Mouse (Mus musculus): ENCODE results near the gene Mrpl1. TPM values are rescaled to one million over a fixed set of nuclear protein-coding genes. Genes with fewer than 3 reads are reported as not detected.

Gene Mrpl1
- total RNA-seq, 1 experiment = 27.9 TPM

DNA sequence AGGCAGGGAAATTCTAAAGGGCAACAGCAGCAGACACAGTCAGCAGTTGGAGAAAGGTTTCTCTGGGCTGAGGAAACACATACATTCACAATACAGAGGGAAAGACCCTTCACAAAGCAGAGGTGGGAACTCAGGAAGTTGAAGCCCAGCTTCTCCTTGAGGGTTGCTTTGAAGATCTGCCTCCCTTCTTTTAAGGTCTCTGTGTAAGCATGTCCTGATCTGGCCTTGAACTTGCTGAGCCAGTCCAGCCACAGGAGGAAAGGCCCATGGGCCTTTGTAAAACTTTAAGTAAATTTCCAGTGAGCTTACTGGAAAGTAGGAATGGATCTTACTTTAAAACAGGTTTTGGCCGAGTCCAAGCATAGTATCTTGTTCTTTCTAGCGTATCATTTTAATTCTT lies 19.7 kb downstream of the Mrpl1 start:
- Histone ChIP-seq H3K4me3 (ENCODE audit: insufficient read depth in 1 of 2, low read depth in 1 of 2, low read length in 2 of 2, poor library complexity in 1 of 2, severe bottlenecking in 1 of 2) (no peak overlapping the region), H3K36me3 (ENCODE audit: control insufficient read depth, insufficient read depth, low read length, poor library complexity, severe bottlenecking) (no peaks in the 10 kb centered on the region), H3K4me1 (ENCODE audit: control insufficient read depth in 2 of 2, insufficient read depth in 2 of 2, low read length in 2 of 2, poor library complexity in 1 of 2) (no peaks in the 10 kb centered on the region), H3K9ac (ENCODE audit: insufficient read depth, low read depth, low read length, poor library complexity, severe bottlenecking) (no peak overlapping the region), H3K9me3 (ENCODE audit: control insufficient read depth, insufficient read depth, low read depth, low read length) (no peaks in the 10 kb centered on the region), H3K27ac (ENCODE audit: insufficient read depth, low read depth, low read length, poor library complexity, severe bottlenecking) (no peak overlapping the region)
- TF ChIP-seq ZNF384 (IDR thresholded peaks at IDR 0.05; ENCODE audit: low read depth, low read length) = no peak
- TF ChIP-seq CHD2 (IDR thresholded peaks at IDR 0.05; ENCODE audit: low read depth, low read length) = no peak
- no peak for TF ChIP-seq HCFC1 (IDR thresholded peaks at IDR 0.05; ENCODE audit: borderline replicate concordance, insufficient read depth, low read length)
- no peak for TF ChIP-seq MAFK (IDR thresholded peaks at IDR 0.05; ENCODE audit: insufficient read depth, low read depth, low read length)
- TF ChIP-seq ZC3H11A (IDR thresholded peaks at IDR 0.05; ENCODE audit: borderline replicate concordance, low read depth, low read length) = no peak
- DNase-seq (ENCODE audit: low read depth, low spot score) = no peak
- in situ Hi-C loops (cut with MboI; ENCODE audit: low sequenced_read_pairs in 2 of 2, unreplicated experiment in 2 of 2) = no loop called here

DNA sequence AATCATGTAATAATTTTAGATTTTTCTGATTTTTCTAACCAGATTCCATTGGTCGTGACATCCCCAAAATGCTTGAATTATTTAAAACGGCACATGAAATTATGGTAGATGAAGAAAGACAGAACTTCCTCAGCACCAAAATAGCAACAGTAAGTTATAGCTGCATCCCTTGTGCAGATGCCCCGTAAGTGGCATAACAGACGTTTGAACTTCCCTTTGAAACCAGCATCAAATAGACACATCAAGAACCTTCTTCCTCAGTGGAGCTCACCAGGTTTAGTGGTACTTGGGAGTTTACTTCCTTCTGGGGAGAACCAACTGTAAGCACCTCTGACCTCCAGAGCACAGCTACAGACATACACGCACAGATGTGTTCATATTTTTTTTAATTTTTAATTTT lies 29.5 kb downstream of the Mrpl1 start:
- H3K27ac ChIP-seq (ENCODE audit: insufficient read depth, low read depth, low read length, poor library complexity, severe bottlenecking) = no peak overlapping the region
- H3K36me3 ChIP-seq (ENCODE audit: control insufficient read depth, insufficient read depth, low read length, poor library complexity, severe bottlenecking) = peaks cover 4% of the 10 kb centered on the region; the same call in 1 of the 2 replicates
- no peak overlapping the region for H3K9ac ChIP-seq (ENCODE audit: insufficient read depth, low read depth, low read length, poor library complexity, severe bottlenecking)
- TF ChIP-seq MAFK (IDR thresholded peaks at IDR 0.05; ENCODE audit: insufficient read depth, low read depth, low read length) = no peak
- no peak for TF ChIP-seq HCFC1 (IDR thresholded peaks at IDR 0.05; ENCODE audit: borderline replicate concordance, insufficient read depth, low read length)
- TF ChIP-seq CHD2 (IDR thresholded peaks at IDR 0.05; ENCODE audit: low read depth, low read length) = no peak
- TF ChIP-seq ZNF384 (IDR thresholded peaks at IDR 0.05; ENCODE audit: low read depth, low read length) = no peak
- TF ChIP-seq ZC3H11A (IDR thresholded peaks at IDR 0.05; ENCODE audit: borderline replicate concordance, low read depth, low read length) = no peak
- H3K4me1 ChIP-seq (ENCODE audit: control insufficient read depth in 2 of 2, insufficient read depth in 2 of 2, low read length in 2 of 2, poor library complexity in 1 of 2) = no peaks in the 10 kb centered on the region
- no peak for DNase-seq (ENCODE audit: low read depth, low spot score)
- H3K9me3 ChIP-seq (ENCODE audit: control insufficient read depth, insufficient read depth, low read depth, low read length) = no peaks in the 10 kb centered on the region
- in situ Hi-C loops (cut with MboI; ENCODE audit: low sequenced_read_pairs in 2 of 2, unreplicated experiment in 2 of 2) = no loop called here
- H3K4me3 ChIP-seq (ENCODE audit: insufficient read depth in 1 of 2, low read depth in 1 of 2, low read length in 2 of 2, poor library complexity in 1 of 2, severe bottlenecking in 1 of 2) = no peak overlapping the region

DNA sequence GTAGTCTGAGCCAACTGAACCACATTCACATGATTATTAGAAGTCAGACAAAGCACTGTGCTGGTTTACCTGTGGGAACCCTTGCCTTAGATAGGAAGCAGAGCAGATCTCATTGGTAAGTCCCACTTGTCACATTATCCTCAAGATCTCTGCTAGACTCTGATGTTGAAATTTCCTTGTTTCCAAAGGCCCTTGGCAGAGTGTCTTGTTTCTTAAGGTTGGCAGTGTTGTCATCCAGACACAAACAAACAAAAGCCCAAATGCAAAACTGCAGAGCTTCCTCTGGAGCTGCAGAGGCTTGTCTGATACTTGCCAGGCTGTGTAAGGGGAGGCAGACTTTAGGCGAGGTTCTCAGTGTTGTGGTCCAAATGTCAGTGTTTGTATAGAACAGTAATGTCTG lies 31.6 kb downstream of the Mrpl1 start:
- H3K4me1 ChIP-seq (ENCODE audit: control insufficient read depth in 2 of 2, insufficient read depth in 2 of 2, low read length in 2 of 2, poor library complexity in 1 of 2) = no peaks in the 10 kb centered on the region
- DNase-seq (ENCODE audit: low read depth, low spot score) = no peak
- H3K9ac ChIP-seq (ENCODE audit: insufficient read depth, low read depth, low read length, poor library complexity, severe bottlenecking) = no peak overlapping the region
- in situ Hi-C loops (cut with MboI; ENCODE audit: low sequenced_read_pairs in 2 of 2, unreplicated experiment in 2 of 2) = no loop called here
- TF ChIP-seq MAFK (IDR thresholded peaks at IDR 0.05; ENCODE audit: insufficient read depth, low read depth, low read length) (no peak), CHD2 (IDR thresholded peaks at IDR 0.05; ENCODE audit: low read depth, low read length) (no peak), ZC3H11A (IDR thresholded peaks at IDR 0.05; ENCODE audit: borderline replicate concordance, low read depth, low read length) (no peak), ZNF384 (IDR thresholded peaks at IDR 0.05; ENCODE audit: low read depth, low read length) (no peak), HCFC1 (IDR thresholded peaks at IDR 0.05; ENCODE audit: borderline replicate concordance, insufficient read depth, low read length) (no peak)
- no peak overlapping the region for H3K27ac ChIP-seq (ENCODE audit: insufficient read depth, low read depth, low read length, poor library complexity, severe bottlenecking)
- H3K9me3 ChIP-seq (ENCODE audit: control insufficient read depth, insufficient read depth, low read depth, low read length) = no peaks in the 10 kb centered on the region
- H3K4me3 ChIP-seq (ENCODE audit: insufficient read depth in 1 of 2, low read depth in 1 of 2, low read length in 2 of 2, poor library complexity in 1 of 2, severe bottlenecking in 1 of 2) = no peak overlapping the region
- H3K36me3 ChIP-seq (ENCODE audit: control insufficient read depth, insufficient read depth, low read length, poor library complexity, severe bottlenecking) = peaks cover 4% of the 10 kb centered on the region; the same call in 1 of the 2 replicates

DNA sequence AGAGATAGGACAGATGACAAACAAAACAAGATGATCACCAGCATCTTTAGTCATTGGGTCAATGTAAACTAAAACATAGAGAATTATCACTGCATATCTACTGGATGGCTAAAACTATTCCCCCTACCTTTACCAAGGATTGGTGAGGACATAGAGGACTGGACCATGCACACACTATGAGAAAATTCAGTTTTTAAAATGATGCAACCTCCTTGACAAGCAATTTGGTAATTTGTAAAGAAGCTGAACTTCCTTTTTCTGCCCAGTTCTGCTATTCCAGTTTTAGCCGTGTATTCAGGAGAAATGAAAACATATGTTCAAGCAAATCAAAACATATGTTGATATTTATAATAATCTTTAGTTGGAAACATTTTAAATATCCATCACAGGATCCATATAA lies 35.2 kb downstream of the Mrpl1 start:
- no peaks in the 10 kb centered on the region for H3K4me1 ChIP-seq (ENCODE audit: control insufficient read depth in 2 of 2, insufficient read depth in 2 of 2, low read length in 2 of 2, poor library complexity in 1 of 2)
- no peak for DNase-seq (ENCODE audit: low read depth, low spot score)
- no peak overlapping the region for H3K4me3 ChIP-seq (ENCODE audit: insufficient read depth in 1 of 2, low read depth in 1 of 2, low read length in 2 of 2, poor library complexity in 1 of 2, severe bottlenecking in 1 of 2)
- H3K36me3 ChIP-seq (ENCODE audit: control insufficient read depth, insufficient read depth, low read length, poor library complexity, severe bottlenecking) = no peaks in the 10 kb centered on the region
- no peaks in the 10 kb centered on the region for H3K9me3 ChIP-seq (ENCODE audit: control insufficient read depth, insufficient read depth, low read depth, low read length)
- in situ Hi-C loops (cut with MboI; ENCODE audit: low sequenced_read_pairs in 2 of 2, unreplicated experiment in 2 of 2) = no loop called here
- no peak overlapping the region for H3K9ac ChIP-seq (ENCODE audit: insufficient read depth, low read depth, low read length, poor library complexity, severe bottlenecking)
- TF ChIP-seq ZNF384 (IDR thresholded peaks at IDR 0.05; ENCODE audit: low read depth, low read length) = no peak
- no peak for TF ChIP-seq MAFK (IDR thresholded peaks at IDR 0.05; ENCODE audit: insufficient read depth, low read depth, low read length)
- TF ChIP-seq CHD2 (IDR thresholded peaks at IDR 0.05; ENCODE audit: low read depth, low read length) = no peak
- TF ChIP-seq ZC3H11A (IDR thresholded peaks at IDR 0.05; ENCODE audit: borderline replicate concordance, low read depth, low read length) = no peak
- TF ChIP-seq HCFC1 (IDR thresholded peaks at IDR 0.05; ENCODE audit: borderline replicate concordance, insufficient read depth, low read length) = no peak
- H3K27ac ChIP-seq (ENCODE audit: insufficient read depth, low read depth, low read length, poor library complexity, severe bottlenecking) = no peak overlapping the region

DNA sequence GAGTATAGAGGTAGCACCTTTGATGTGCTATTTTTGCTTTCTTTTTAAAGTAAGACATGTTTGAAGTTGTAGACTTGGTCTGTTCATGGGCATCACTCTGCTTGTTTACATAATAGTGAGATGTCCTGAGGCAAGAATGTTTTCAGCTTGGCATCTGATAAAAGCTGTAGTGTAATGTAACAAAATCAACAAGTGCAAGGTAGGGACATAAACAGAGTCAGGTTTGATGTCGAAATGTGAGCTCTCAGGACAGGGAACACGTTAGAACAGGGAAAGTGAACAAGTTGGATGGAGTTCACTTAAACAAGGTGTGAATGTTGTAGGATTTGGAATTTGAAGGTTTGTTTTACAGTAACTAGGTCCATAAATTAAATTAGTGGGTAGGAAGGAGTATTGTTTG lies 44.7 kb downstream of the Mrpl1 start:
- Histone ChIP-seq H3K4me1 (ENCODE audit: control insufficient read depth in 2 of 2, insufficient read depth in 2 of 2, low read length in 2 of 2, poor library complexity in 1 of 2) (no peaks in the 10 kb centered on the region), H3K4me3 (ENCODE audit: insufficient read depth in 1 of 2, low read depth in 1 of 2, low read length in 2 of 2, poor library complexity in 1 of 2, severe bottlenecking in 1 of 2) (no peak overlapping the region), H3K36me3 (ENCODE audit: control insufficient read depth, insufficient read depth, low read length, poor library complexity, severe bottlenecking) (0 out of 2 replicates have a peak, but pooled peaks cover 2% of the 10 kb centered on the region), H3K9ac (ENCODE audit: insufficient read depth, low read depth, low read length, poor library complexity, severe bottlenecking) (no peak overlapping the region), H3K9me3 (ENCODE audit: control insufficient read depth, insufficient read depth, low read depth, low read length) (no peaks in the 10 kb centered on the region), H3K27ac (ENCODE audit: insufficient read depth, low read depth, low read length, poor library complexity, severe bottlenecking) (no peak overlapping the region)
- in situ Hi-C loops (cut with MboI; ENCODE audit: low sequenced_read_pairs in 2 of 2, unreplicated experiment in 2 of 2) = no loop called here
- no peak for TF ChIP-seq ZC3H11A (IDR thresholded peaks at IDR 0.05; ENCODE audit: borderline replicate concordance, low read depth, low read length)
- TF ChIP-seq CHD2 (IDR thresholded peaks at IDR 0.05; ENCODE audit: low read depth, low read length) = no peak
- no peak for TF ChIP-seq HCFC1 (IDR thresholded peaks at IDR 0.05; ENCODE audit: borderline replicate concordance, insufficient read depth, low read length)
- TF ChIP-seq ZNF384 (IDR thresholded peaks at IDR 0.05; ENCODE audit: low read depth, low read length) = no peak
- TF ChIP-seq MAFK (IDR thresholded peaks at IDR 0.05; ENCODE audit: insufficient read depth, low read depth, low read length) = no peak
- no peak for DNase-seq (ENCODE audit: low read depth, low spot score)
